Comparison of ENCODE assay signal across 21 mouse cellular contexts in genomic region chr10:42238296-42238695, GRCm38 (mm10). TPM values are rescaled to one million over a fixed set of nuclear protein-coding genes. Genes with fewer than 3 reads are reported as not detected.
DNase-seq lines count a peak whose midpoint lies in the region; ATAC-seq and TF ChIP-seq lines count a peak whose summit lies in the region.
"Had no signal": no experiment of that assay in that cellular context is flagged by ENCODE, and none has a peak within 500 bp of the region (broad histone marks: within the 10 kb centered on the region; RNA-seq: fewer than 3 reads in every experiment).

No protein-coding gene starts in this region.

- no peak overlapping the region for H3K4me2 ChIP-seq in liver, embryonic 13.5 days
- H3K4me2 ChIP-seq in lung, postnatal 0 days (replicated peaks; ENCODE audit: low read depth, low read length), result no peak overlapping the region
- H3K4me2 ChIP-seq: embryonic facial prominence, embryonic 13.5 days; forebrain, embryonic 12.5 days; hindbrain, embryonic 12.5 days had no signal

- TF ChIP-seq EP300 in lung, postnatal 0 days (IDR thresholded peaks at IDR 0.05), result peak; percentile 74

- ATAC-seq in liver, embryonic 13.5 days (ENCODE audit: low read depth), result no peak
- ATAC-seq in lung, postnatal 0 days, result peak; percentile 83
- ATAC-seq: forebrain, embryonic 16.5 days had no signal

- WGBS in liver, embryonic 13.5 days (ENCODE audit: insufficient replicate concordance), result 82% methylated on average over 5 of the region's 5 CpGs
- 53% methylated on average over 5 of the region's 5 CpGs for WGBS in lung, postnatal 0 days
- 70% methylated on average over 5 of the region's 5 CpGs for WGBS in lung, adult 2 months

- no peak overlapping the region for H3K9ac ChIP-seq in liver, embryonic 13.5 days
- no peak overlapping the region for H3K9ac ChIP-seq in lung, postnatal 0 days (replicated peaks; ENCODE audit: low read depth)
- H3K9ac ChIP-seq: embryonic facial prominence, embryonic 13.5 days; forebrain, embryonic 12.5 days; hindbrain, embryonic 12.5 days had no signal

- peak overlapping the region; percentile 30; the same call in 1 of the 2 replicates for H3K27ac ChIP-seq in liver, embryonic 13.5 days
- H3K27ac ChIP-seq in lung, postnatal 0 days (ENCODE audit: low read length), result peak overlapping the region; percentile 43; the same call in 1 of the 2 replicates
- H3K27ac ChIP-seq: embryonic facial prominence, embryonic 13.5 days; forebrain, embryonic 12.5 days; hindbrain, embryonic 12.5 days had no signal

- H3K9me3 ChIP-seq in liver, embryonic 13.5 days (replicated peaks), result no peaks in the 10 kb centered on the region
- H3K9me3 ChIP-seq in lung, postnatal 0 days (ENCODE audit: low read length), result no peaks in the 10 kb centered on the region
- H3K9me3 ChIP-seq: embryonic facial prominence, embryonic 13.5 days; forebrain, embryonic 12.5 days; heart, embryonic 10.5 days; hindbrain, embryonic 12.5 days had no signal

- H3K27me3 ChIP-seq in liver, embryonic 13.5 days, result no peaks in the 10 kb centered on the region
- H3K27me3 ChIP-seq in lung, postnatal 0 days (replicated peaks; ENCODE audit: insufficient read depth, low read length), result no peaks in the 10 kb centered on the region
- H3K27me3 ChIP-seq: embryonic facial prominence, embryonic 13.5 days; hindbrain, embryonic 12.5 days had no signal

- H3K36me3 ChIP-seq in liver, embryonic 13.5 days, result peaks cover 76% of the 10 kb centered on the region
- H3K36me3 ChIP-seq in lung, postnatal 0 days (ENCODE audit: insufficient read depth, low read length), result no peaks in the 10 kb centered on the region
- H3K36me3 ChIP-seq: forebrain, embryonic 12.5 days; heart, embryonic 10.5 days; hindbrain, embryonic 12.5 days had no signal

- TF ChIP-seq CTCF in lung, postnatal 0 days (IDR thresholded peaks at IDR 0.05), result no peak
- TF ChIP-seq CTCF in lung, adult 2 months (IDR thresholded peaks at IDR 0.05; ENCODE audit: insufficient read depth, low read length), result no peak
- TF ChIP-seq CTCF in brain, embryonic 14.5 days (IDR thresholded peaks at IDR 0.05; ENCODE audit: borderline replicate concordance, extremely low read depth, insufficient read depth, insufficient read length), result no peak

- peaks cover 92% of the 10 kb centered on the region for H3K4me1 ChIP-seq in liver, embryonic 13.5 days (replicated peaks)
- peaks cover 11% of the 10 kb centered on the region; the same call in 1 of the 2 replicates for H3K4me1 ChIP-seq in lung, postnatal 0 days (ENCODE audit: insufficient read depth, low read depth, low read length)
- H3K4me1 ChIP-seq in lung, adult 2 months (ENCODE audit: control insufficient read depth, insufficient read depth, low read length), result peaks cover 16% of the 10 kb centered on the region

- DNase-seq in liver, embryonic 13.5 days, result no peak
- DNase-seq in liver (no peak), ZHBTc4 (ENCODE audit: low read depth, low spot score) (peak; percentile 52)
- peak; percentile 83 for DNase-seq in lung, postnatal 0 days (ENCODE audit: low spot score)
- DNase-seq in lung, adult 2 months, result no peak
- peak; percentile 53 for DNase-seq in brain, embryonic 14.5 days (ENCODE audit: low read depth)
- DNase-seq: adrenal gland, adult 8-10 months; adrenal gland, postnatal 36 days; cerebellum, adult 11 months; cerebellum, adult 8-10 months; cerebellum, postnatal 14 days; embryo, embryonic 11 days; gastrocnemius, postnatal 10 days; heart, adult 18-20 months; heart, postnatal 10 days; heart, postnatal 4 days had no signal

- no peak overlapping the region for H3K4me3 ChIP-seq in liver, embryonic 13.5 days (replicated peaks)
- H3K4me3 ChIP-seq in lung, postnatal 0 days (ENCODE audit: low read depth, low read length), result no peak overlapping the region
- no peak overlapping the region for H3K4me3 ChIP-seq in lung, adult 2 months (replicated peaks; ENCODE audit: extremely low read depth, low read depth, low read length)
- H3K4me3 ChIP-seq: embryonic facial prominence, embryonic 13.5 days; forebrain, embryonic 12.5 days; heart, embryonic 10.5 days; hindbrain, embryonic 12.5 days had no signal

- TF ChIP-seq POLR2A in lung, adult 2 months (IDR thresholded peaks at IDR 0.05; ENCODE audit: borderline replicate concordance, extremely low read depth, low read depth, low read length), result no peak
- no peak for TF ChIP-seq POLR2A in brain, embryonic 14.5 days (IDR thresholded peaks at IDR 0.05; ENCODE audit: borderline replicate concordance, extremely low read depth, insufficient read depth, insufficient read length, poor library complexity, severe bottlenecking)

RNA-seq across cellular contexts. Expression of gene Foxo3, which starts 38.3 kb away (rescaled TPM):
- 14.5 and 15.2 TPM in 2 replicates for polyA plus RNA-seq in liver, embryonic 13.5 days (2015; fragmentation: Nextera tagmentation; extraction: Ambion mirVana)
- 15.2 and 22.9 TPM in 2 replicates for polyA plus RNA-seq in lung, postnatal 0 days (2015; fragmentation: Nextera tagmentation; extraction: Ambion mirVana)
- polyA plus RNA-seq in lung, adult 2 months (2012; rRNA removed), result 49.3 and 79.9 TPM in 2 replicates
- polyA plus RNA-seq in brain, embryonic 14.5 days (2012; rRNA removed), result 9.5 and 14.6 TPM in 2 replicates

Comparison
In these comparisons a context has a peak if more than half of its experiments do, and no peak if none do; other contexts are left out.
1. DNase-seq: peak in lung, postnatal 0 days (single experiment), ZHBTc4 (single experiment) and brain, embryonic 14.5 days (single experiment); none in liver, embryonic 13.5 days (single experiment), liver (single experiment) and lung, adult 2 months (single experiment).